In the genomic region with DNA sequence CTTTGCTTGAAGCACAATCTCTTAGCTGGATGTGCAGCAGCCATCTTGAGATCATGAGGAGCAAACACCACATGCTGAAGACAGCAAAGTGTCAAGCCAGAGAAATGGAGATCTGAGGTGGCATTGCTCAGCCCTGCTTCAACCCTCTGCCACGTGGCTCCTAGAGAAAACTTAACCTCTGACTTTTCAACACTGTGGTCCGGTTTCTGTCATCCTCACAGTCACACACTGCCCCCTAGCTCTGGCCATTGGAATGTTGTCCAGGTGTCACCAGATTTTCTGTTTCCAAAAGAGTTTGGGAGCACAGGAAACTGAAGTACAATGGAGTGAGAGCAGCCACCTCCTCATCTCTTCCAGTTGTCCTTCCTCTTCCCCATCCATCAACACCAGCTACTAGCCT, we compare ENCODE assay signal across 8 mouse cellular contexts. TPM values are rescaled to one million over a fixed set of nuclear protein-coding genes. Genes with fewer than 3 reads are reported as not detected.
DNase-seq lines count a peak whose midpoint lies in the region; ATAC-seq and TF ChIP-seq lines count a peak whose summit lies in the region.

No protein-coding gene starts in this region.

- DNase-seq in gastrocnemius, adult 2 months = peak; percentile 44
- no peak for DNase-seq in gastrocnemius, postnatal 25 days
- peak; percentile 13 for DNase-seq in thymus, adult 2 months
- no peak for DNase-seq in thymus, postnatal 10 days (ENCODE audit: low spot score in 2 of 2)
- DNase-seq in ovary, postnatal 14 days (ENCODE audit: low spot score) = no peak
- DNase-seq in right cerebral cortex, postnatal 10 days (ENCODE audit: low spot score in 2 of 2) = no peak

- no peaks in the 10 kb centered on the region for H3K36me3 ChIP-seq in thymus, adult 2 months (ENCODE audit: control insufficient read depth, insufficient read depth, low read length)
- H3K36me3 ChIP-seq in small intestine, adult 2 months (ENCODE audit: control insufficient read depth, insufficient read depth, low read length) = no peaks in the 10 kb centered on the region

- peak; percentile 48 to 53; a peak in 2 of 4 replicates for ATAC-seq in hematopoietic stem cell, adult 5-6 weeks (replicated peaks in 1 of 2; ENCODE audit: insufficient read depth in 1 of 2, low FRiP score in 2 of 2, low TSS enrichment in 1 of 2, low read depth in 1 of 2, poor library complexity in 2 of 2, severe bottlenecking in 2 of 2)

- H3K4me1 ChIP-seq in thymus, adult 2 months (replicated peaks; ENCODE audit: control insufficient read depth, insufficient read depth, low read length) = 0 out of 2 replicates have a peak, but pooled peaks cover 3% of the 10 kb centered on the region
- H3K4me1 ChIP-seq in small intestine, adult 2 months (ENCODE audit: control insufficient read depth, insufficient read depth, insufficient read length, low read length) = no peaks in the 10 kb centered on the region

- no peak for TF ChIP-seq POLR2A in thymus, adult 2 months (IDR thresholded peaks at IDR 0.05; ENCODE audit: control insufficient read depth, extremely low read depth, insufficient read depth, low read length, poor library complexity)
- no peak for TF ChIP-seq POLR2A in small intestine, adult 2 months (IDR thresholded peaks at IDR 0.05; ENCODE audit: low read depth, low read length)

- H3K27me3 ChIP-seq in thymus, adult 2 months (ENCODE audit: control insufficient read depth, insufficient read depth, low read length) = no peaks in the 10 kb centered on the region
- H3K27me3 ChIP-seq in small intestine, adult 2 months (ENCODE audit: control insufficient read depth, insufficient read depth, low read length) = no peaks in the 10 kb centered on the region; the same call in 1 of the 2 replicates

- intact Hi-C loops in gastrocnemius, adult 2 months (cut with DNase I) = loop anchor here (5.0 kb wide), 2 partner anchors 108 to 123 kb away; no protein-coding TSS in a partner anchor

- peak; percentile 68 for TF ChIP-seq CTCF in gastrocnemius, adult 2 months (IDR thresholded peaks at IDR 0.05)
- no peak for TF ChIP-seq CTCF in thymus, adult 2 months (IDR thresholded peaks at IDR 0.05; ENCODE audit: borderline replicate concordance, control insufficient read depth, extremely low read depth, insufficient read depth, low read length, poor library complexity)
- peak; percentile 48; the same call in 1 of the 2 replicates for TF ChIP-seq CTCF in small intestine, adult 2 months (IDR thresholded peaks at IDR 0.05; ENCODE audit: extremely low read depth, insufficient read length, insufficient replicate concordance, low read depth, low read length)

- no peak overlapping the region for H3K4me3 ChIP-seq in gastrocnemius, adult 2 months
- H3K4me3 ChIP-seq in thymus, adult 2 months (ENCODE audit: control insufficient read depth, insufficient read depth, low read length) = no peak overlapping the region
- H3K4me3 ChIP-seq in small intestine, adult 2 months (ENCODE audit: low read depth, low read length) = no peak overlapping the region

- WGBS in thymus, adult 2 months = 10% methylated on average over 2 of the region's 2 CpGs
- WGBS in small intestine, adult 2 months = 3% methylated on average over 2 of the region's 2 CpGs

- H3K27ac ChIP-seq in gastrocnemius, adult 2 months = no peak overlapping the region
- no peak overlapping the region for H3K27ac ChIP-seq in thymus, adult 2 months (ENCODE audit: control insufficient read depth, insufficient read depth, low read length)
- H3K27ac ChIP-seq in small intestine, adult 2 months (ENCODE audit: insufficient read depth, low read depth, low read length) = no peak overlapping the region

RNA-seq across cellular contexts. Expression of gene Dhx15, which starts 50.2 kb away (rescaled TPM):
- total RNA-seq in gastrocnemius, adult 2 months (2021) = 10 to 100 TPM; 41.0 to 45.7 TPM
- 10 to 100 TPM; 33.4 to 34.6 TPM for total RNA-seq in gastrocnemius, postnatal 25 days (2021)
- 92.8 and 109 TPM in 2 replicates for polyA plus RNA-seq in thymus, adult 2 months (2012; rRNA removed)
- 389 and 402 TPM in 2 replicates for total RNA-seq in hematopoietic stem cell, adult 5-6 weeks (2017)
- polyA plus RNA-seq in small intestine, adult 2 months (2012; rRNA removed) = 5.8 and 11.3 TPM in 2 replicates

Comparison
In these comparisons a context has a peak if more than half of its experiments do, and no peak if none do; other contexts are left out.
1. DNase-seq: peak in gastrocnemius, adult 2 months (single experiment) and thymus, adult 2 months (single experiment); none in gastrocnemius, postnatal 25 days (single experiment), thymus, postnatal 10 days (0 of 2), ovary, postnatal 14 days (single experiment) and right cerebral cortex, postnatal 10 days (0 of 2).